Mouse (Mus musculus): Measurements from ENCODE around the gene Ctrl. TPM values are rescaled to one million over a fixed set of nuclear protein-coding genes. Genes with fewer than 3 reads are reported as not detected.

The Ctrl gene
- polyA plus RNA-seq, 1 experiment, result not detected

DNA sequence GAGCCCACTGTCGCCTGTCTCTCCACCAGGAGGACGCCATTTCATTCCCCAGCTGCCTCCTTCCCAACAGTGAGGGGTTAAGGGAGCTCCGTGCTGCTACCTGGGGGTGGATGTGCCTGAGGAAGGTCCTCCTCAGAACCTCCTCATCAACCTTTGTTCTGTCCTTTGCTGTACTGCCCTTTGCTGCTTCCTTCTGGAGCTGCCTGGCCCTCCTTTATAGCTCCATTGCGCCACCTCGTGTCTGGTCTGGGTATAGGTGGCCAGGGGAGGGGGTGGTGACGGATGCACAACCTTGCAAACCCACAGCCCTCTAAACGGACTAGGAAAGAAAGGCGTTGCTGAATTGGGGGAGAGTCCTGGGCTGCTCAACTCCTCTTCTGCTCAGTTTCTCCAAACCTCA, 3.1 kb downstream of the Ctrl start:
- Histone ChIP-seq H3K4me1 (ENCODE audit: control insufficient read depth, insufficient read depth, insufficient read length, low read length) (no peaks in the 10 kb centered on the region), H3K27ac (replicated peaks; ENCODE audit: low read depth, low read length) (no peak overlapping the region), H3K4me3 (ENCODE audit: insufficient read depth, low read depth, low read length) (no peak overlapping the region)

DNA sequence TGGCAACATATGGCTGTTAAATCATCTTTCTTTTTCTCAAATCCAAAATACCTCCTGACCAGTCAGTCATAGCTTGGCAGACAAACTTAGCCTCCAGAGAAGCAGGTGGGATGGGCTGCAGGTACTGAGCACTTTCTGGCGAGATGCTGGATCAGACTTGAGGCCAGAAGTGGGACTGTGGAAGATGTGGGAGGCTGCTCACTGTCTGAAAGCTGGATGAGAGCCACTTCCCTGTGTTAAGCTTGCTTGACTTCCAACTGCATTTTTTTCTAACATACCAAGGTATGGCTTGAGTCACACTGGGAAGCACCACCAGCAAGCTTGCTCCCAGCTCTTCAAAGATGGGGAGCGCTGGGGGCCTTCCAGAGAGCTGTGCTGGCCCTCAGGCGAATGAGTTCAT, 8.5 kb downstream of the Ctrl start:
- no peaks in the 10 kb centered on the region for H3K4me1 ChIP-seq (ENCODE audit: control insufficient read depth, insufficient read depth, insufficient read length, low read length)
- no peak overlapping the region for H3K4me3 ChIP-seq (ENCODE audit: insufficient read depth, low read depth, low read length)

DNA sequence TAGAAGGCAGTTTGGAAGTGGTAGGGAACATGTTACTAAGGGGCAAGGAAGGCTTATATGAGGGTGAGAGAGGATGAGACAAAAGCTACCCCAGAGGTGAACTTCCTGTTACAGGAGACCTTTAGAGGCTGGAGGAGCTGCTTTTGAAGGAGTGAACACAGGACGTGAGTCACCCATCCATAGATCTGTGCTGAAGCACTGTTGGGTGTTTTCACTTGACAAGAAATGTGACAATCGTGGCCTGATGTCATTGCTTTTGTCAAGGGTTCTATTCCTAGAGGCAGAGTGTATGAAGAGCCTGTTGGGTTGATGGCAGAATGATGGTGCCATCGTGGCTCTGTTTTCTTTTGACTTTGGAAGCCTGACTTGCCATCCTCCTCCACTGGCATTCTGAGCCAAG, 14.3 kb downstream of the Ctrl start:
- H3K4me3 ChIP-seq (ENCODE audit: insufficient read depth, low read depth, low read length), result no peak overlapping the region
- H3K27ac ChIP-seq (replicated peaks; ENCODE audit: low read depth, low read length), result no peak overlapping the region
- no peaks in the 10 kb centered on the region for H3K4me1 ChIP-seq (ENCODE audit: control insufficient read depth, insufficient read depth, insufficient read length, low read length)

More for the DNA sequence above, 8.5 kb downstream of the Ctrl start:
- H3K27ac ChIP-seq (replicated peaks; ENCODE audit: low read depth, low read length), result no peak overlapping the region

DNA sequence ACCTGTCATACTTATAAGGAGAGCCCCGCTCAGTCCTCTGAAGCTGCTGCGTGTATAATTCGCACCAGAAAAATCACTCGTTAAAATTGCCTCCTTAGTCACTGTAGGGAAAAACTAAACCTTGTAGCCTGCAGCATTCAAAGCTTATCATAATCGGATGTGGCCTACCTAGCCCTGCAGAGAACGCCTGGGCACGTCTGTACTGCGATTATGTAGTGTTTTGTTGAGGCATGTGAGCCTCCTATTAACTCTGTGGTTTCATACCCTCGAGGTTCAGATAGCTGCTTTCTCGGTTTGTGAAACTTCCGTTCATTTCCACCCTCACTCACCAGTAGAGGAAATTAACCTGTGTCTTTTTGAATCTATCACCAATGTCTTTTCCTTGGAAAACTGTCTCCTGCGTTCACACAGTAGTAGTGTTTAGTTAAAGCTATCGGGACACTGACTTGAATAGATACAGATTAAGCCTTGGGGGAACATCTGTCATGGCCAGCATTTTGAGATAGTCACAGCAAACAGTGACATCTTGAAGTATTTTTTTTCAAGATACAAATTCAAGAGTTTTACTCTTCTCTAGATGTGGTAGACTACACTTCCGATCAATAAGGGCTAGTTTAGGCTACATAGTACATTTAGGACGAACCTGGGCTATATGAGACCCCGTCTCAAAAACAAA, 32.6 kb downstream of the Ctrl start:
- H3K4me3 ChIP-seq (ENCODE audit: insufficient read depth, low read depth, low read length), result peak overlapping the region; percentile 88
- H3K4me1 ChIP-seq (ENCODE audit: control insufficient read depth, insufficient read depth, insufficient read length, low read length), result 0 out of 2 replicates have a peak, but pooled peaks cover 2% of the 10 kb centered on the region
- H3K27ac ChIP-seq (replicated peaks; ENCODE audit: low read depth, low read length), result peak overlapping the region; percentile 78

DNA sequence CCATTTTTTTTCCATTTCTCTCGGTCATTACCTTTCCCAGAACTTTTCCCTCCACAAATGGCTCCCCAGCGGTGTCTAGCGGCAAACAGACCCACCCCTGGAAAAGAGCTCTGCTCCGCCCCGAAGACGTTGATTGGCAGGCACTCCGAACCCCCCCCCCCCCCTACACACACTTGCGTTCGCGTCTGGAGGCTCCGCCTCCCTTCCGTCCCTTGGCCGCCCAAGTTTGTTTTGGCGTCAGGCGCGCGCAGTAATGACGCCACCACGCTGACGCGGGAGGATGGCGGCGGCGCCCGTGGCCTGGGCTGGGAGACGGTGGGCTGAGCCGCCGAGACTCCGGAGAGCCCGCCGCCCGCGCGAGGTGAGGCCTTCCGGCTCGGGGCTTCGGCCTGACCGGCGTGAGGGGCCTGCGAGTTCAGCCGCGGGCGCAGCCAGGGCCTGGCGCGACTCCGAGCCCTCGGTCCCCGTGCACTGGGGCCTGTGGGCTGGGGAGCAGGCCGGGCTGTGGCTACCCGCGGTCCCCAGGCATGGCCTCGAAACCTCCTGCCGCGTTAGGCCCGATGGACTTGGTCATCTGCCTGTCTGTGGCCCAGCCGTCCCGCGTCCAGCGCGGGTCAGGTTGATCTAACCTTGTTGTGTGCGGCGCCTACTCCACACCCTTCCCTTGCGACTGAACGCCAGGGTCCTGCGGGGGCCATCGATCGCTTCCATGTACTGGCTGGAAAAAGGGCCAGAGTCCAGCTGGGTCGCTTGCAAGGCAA, 33.3 kb downstream of the Ctrl start, which contains the start of gene Pskh1:
Pskh1 (plus strand) TSS at position 262 of the 761 bp plus-strand sequence.
- Histone ChIP-seq H3K4me1 (ENCODE audit: control insufficient read depth, insufficient read depth, insufficient read length, low read length) (0 out of 2 replicates have a peak, but pooled peaks cover 2% of the 10 kb centered on the region), H3K27ac (replicated peaks; ENCODE audit: low read depth, low read length) (peak within 1 kb of the TSS; percentile 78), H3K4me3 (ENCODE audit: insufficient read depth, low read depth, low read length) (peak within 1 kb of the TSS; percentile 88)

DNA sequence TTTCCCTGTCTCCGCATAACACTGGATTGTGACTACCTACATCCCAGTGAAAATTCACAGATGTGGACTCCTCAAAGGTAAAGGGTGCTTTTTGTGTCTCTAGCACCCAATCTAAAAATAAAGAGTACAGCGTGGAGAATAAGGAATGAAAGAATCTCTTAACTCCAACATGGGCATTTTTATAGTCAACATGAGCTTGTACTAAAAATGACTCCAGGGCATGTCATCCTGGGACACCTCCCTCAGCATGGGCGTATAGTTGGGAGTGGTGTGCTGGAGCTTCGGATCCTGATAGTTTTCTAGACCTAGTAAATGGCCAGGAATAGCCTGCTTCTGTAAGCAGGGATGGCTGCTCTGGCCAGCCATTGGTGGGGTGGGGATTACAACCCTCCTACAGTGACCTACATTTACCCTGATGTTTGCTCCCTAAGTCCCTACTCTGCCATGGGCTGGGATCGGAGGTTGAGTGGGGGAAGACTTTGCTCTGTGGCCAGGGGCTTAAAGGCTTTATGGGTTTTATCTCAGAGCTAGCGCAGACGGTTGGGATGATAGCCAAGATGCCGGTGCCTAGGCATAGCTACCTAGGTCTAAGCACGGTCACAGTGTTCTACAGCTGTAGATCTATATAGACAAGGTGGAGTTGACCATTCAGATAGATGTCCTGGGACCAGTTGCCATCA, 35.7 kb downstream of the Ctrl start:
- H3K4me1 ChIP-seq (ENCODE audit: control insufficient read depth, insufficient read depth, insufficient read length, low read length), result 0 out of 2 replicates have a peak, but pooled peaks cover 2% of the 10 kb centered on the region
- H3K27ac ChIP-seq (replicated peaks; ENCODE audit: low read depth, low read length), result no peak overlapping the region
- H3K4me3 ChIP-seq (ENCODE audit: insufficient read depth, low read depth, low read length), result no peak overlapping the region

DNA sequence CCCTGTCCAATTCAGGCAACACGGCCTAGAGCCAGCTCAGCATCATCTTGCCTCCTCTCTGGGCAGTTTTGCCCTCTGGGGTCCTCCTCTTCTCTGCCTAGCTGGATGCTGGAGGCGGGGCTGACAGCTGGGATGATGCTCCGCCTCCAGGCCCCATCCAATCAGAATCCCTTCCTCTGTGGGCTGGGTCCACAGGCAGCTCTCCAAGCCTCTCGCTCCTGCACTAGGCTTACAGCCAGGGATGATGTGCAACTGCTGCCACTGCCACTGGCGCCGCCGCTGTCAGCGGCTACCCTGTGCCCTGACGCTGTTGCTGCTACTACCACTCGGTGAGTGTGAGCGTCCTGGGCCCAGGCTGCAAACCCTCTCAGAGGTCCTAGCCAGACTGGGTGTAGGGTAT, 40.3 kb downstream of the Ctrl start, which contains the start of gene Nrn1l:
Nrn1l (plus strand) TSS at position 229 of the 400 bp plus-strand sequence.
- H3K4me1 ChIP-seq (ENCODE audit: control insufficient read depth, insufficient read depth, insufficient read length, low read length), result no peaks in the 10 kb centered on the region
- no peak within 1 kb of the TSS for H3K4me3 ChIP-seq (ENCODE audit: insufficient read depth, low read depth, low read length)
- H3K27ac ChIP-seq (replicated peaks; ENCODE audit: low read depth, low read length), result no peak within 1 kb of the TSS

DNA sequence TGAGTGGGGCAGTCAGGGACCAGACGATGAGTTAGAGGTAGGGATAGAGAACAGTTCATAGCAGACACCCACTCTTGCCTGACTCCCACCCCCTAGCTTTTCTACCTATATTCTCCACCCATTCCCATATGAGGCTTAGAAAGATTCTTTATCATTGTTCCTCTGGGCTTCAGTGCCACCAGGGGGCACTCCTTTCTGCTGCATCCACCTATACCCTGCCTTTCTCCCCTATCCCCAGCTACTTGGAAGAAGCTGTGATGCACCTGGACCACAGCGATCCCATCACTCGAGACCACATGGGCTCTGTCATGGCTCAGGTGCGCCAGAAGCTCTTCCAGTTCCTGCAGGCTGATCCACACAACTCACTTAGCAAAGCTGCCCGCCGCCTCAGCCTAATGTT, 41.2 kb downstream of the Ctrl start:
- Histone ChIP-seq H3K27ac (replicated peaks; ENCODE audit: low read depth, low read length) (no peak overlapping the region), H3K4me1 (ENCODE audit: control insufficient read depth, insufficient read depth, insufficient read length, low read length) (no peaks in the 10 kb centered on the region), H3K4me3 (ENCODE audit: insufficient read depth, low read depth, low read length) (no peak overlapping the region)

DNA sequence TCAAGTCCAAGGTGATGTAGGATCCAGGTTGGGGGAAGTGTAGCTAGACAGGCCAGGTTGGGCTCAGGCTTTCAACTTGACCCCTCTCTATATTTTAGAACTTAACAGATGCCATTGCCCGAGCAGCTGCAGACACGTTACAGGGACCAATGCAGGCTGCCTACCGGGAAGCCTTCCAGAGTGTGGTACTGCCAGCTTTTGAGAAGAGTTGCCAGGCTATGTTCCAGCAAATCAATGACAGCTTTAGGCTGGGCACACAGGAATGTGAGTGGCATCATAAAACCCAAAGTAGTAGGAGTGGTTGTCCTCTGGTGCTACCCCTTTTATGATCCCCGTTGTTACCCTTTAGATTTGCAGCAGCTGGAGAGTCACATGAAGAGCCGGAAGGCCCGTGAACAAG, 42.8 kb downstream of the Ctrl start:
- H3K27ac ChIP-seq (replicated peaks; ENCODE audit: low read depth, low read length), result no peak overlapping the region
- no peak overlapping the region for H3K4me3 ChIP-seq (ENCODE audit: insufficient read depth, low read depth, low read length)
- no peaks in the 10 kb centered on the region for H3K4me1 ChIP-seq (ENCODE audit: control insufficient read depth, insufficient read depth, insufficient read length, low read length)

DNA sequence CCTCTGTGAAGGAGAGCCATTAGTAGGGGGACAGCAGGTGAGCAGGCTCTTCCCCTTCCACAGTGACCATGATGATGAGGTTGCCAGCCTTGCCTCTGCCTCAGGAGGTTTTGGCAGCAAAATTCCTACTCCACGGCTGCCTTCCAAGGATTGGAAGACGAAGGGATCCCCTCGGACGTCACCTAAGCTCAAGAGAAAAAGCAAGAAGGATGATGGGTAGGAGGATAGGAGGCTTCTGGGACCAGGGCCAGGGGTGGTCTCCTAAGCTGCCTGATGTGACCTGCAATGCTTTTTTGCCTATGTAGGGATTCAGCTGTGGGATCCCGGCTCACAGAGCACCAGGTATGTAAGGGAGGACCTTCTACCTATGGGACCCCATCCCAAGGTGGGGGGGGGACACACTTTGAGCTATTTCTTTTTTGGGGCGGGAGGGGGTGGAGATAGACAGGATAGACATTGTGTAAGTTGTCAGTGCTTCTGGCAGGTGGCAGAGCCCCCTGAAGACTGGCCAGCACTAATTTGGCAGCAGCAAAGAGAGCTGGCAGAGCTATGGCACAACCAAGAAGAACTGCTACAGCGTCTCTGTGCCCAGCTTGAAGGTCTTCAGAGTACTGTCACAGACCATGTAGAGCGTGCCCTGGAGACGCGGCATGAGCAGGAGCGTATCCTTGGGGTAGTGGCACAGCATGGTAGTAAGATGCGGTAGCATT, 43.8 kb downstream of the Ctrl start:
- no peak overlapping the region for H3K27ac ChIP-seq (replicated peaks; ENCODE audit: low read depth, low read length)
- no peak overlapping the region for H3K4me3 ChIP-seq (ENCODE audit: insufficient read depth, low read depth, low read length)
- H3K4me1 ChIP-seq (ENCODE audit: control insufficient read depth, insufficient read depth, insufficient read length, low read length), result no peaks in the 10 kb centered on the region

Other genes starting within 250 kb of the Ctrl start
- gene Carmil2, start 247.6 kb downstream of the Ctrl start, polyA plus RNA-seq (2012; ENCODE audit: insufficient read depth, insufficient read length, missing spikeins), result not detected in 2 replicates
- 12.3 and 15.9 TPM in 2 replicates for gene Acd, start 232.8 kb downstream of the Ctrl start, polyA plus RNA-seq (2012; ENCODE audit: insufficient read depth, insufficient read length, missing spikeins)
- 10.2 and 10.6 TPM in 2 replicates for gene Pard6a, start 232.7 kb downstream of the Ctrl start, polyA plus RNA-seq (2012; ENCODE audit: insufficient read depth, insufficient read length, missing spikeins)
- gene 4933405L10Rik, start 226.2 kb downstream of the Ctrl start, polyA plus RNA-seq (2012; ENCODE audit: insufficient read depth, insufficient read length, missing spikeins), result 0.87 TPM in 1 of 2 replicates, not detected in the other
- 0.52 TPM in 1 of 2 replicates, not detected in the other for gene Enkd1, start 225.7 kb downstream of the Ctrl start, polyA plus RNA-seq (2012; ENCODE audit: insufficient read depth, insufficient read length, missing spikeins)
- gene Gfod2, start 175.2 kb downstream of the Ctrl start, polyA plus RNA-seq (2012; ENCODE audit: insufficient read depth, insufficient read length, missing spikeins), result 4.0 and 4.1 TPM in 2 replicates
- gene Ranbp10, start 106.5 kb downstream of the Ctrl start, polyA plus RNA-seq (2012; ENCODE audit: insufficient read depth, insufficient read length, missing spikeins), result 7.5 and 7.6 TPM in 2 replicates
- gene Tsnaxip1, start 106.1 kb downstream of the Ctrl start, polyA plus RNA-seq (2012; ENCODE audit: insufficient read depth, insufficient read length, missing spikeins), result not detected in 2 replicates
- 1.4 and 3.5 TPM in 2 replicates for gene Cenpt, start 80.6 kb downstream of the Ctrl start, polyA plus RNA-seq (2012; ENCODE audit: insufficient read depth, insufficient read length, missing spikeins)
- 9.3 and 15.4 TPM in 2 replicates for gene Thap11, start 78.7 kb downstream of the Ctrl start, polyA plus RNA-seq (2012; ENCODE audit: insufficient read depth, insufficient read length, missing spikeins)
- 5.0 TPM in 1 of 2 replicates, not detected in the other for gene Nutf2, start 73.3 kb downstream of the Ctrl start, polyA plus RNA-seq (2012; ENCODE audit: insufficient read depth, insufficient read length, missing spikeins)
- 6.2 and 8.6 TPM in 2 replicates for gene Edc4, start 53.0 kb downstream of the Ctrl start, polyA plus RNA-seq (2012; ENCODE audit: insufficient read depth, insufficient read length, missing spikeins)
- gene Nrn1l, start 40.3 kb downstream of the Ctrl start, polyA plus RNA-seq (2012; ENCODE audit: insufficient read depth, insufficient read length, missing spikeins), result not detected in 2 replicates
- gene Pskh1, start 33.4 kb downstream of the Ctrl start, polyA plus RNA-seq (2012; ENCODE audit: insufficient read depth, insufficient read length, missing spikeins), result 15.8 and 18.0 TPM in 2 replicates
- 50.1 and 59.6 TPM in 2 replicates for gene Psmb10, start 4.6 kb upstream of the Ctrl start, polyA plus RNA-seq (2012; ENCODE audit: insufficient read depth, insufficient read length, missing spikeins)
- gene Lcat, start 9.5 kb upstream of the Ctrl start, polyA plus RNA-seq (2012; ENCODE audit: insufficient read depth, insufficient read length, missing spikeins), result not detected in 2 replicates
- gene Slc12a4, start 32.2 kb upstream of the Ctrl start, polyA plus RNA-seq (2012; ENCODE audit: insufficient read depth, insufficient read length, missing spikeins), result 5.8 and 11.4 TPM in 2 replicates
- gene Dpep3, start 45.6 kb upstream of the Ctrl start, polyA plus RNA-seq (2012; ENCODE audit: insufficient read depth, insufficient read length, missing spikeins), result not detected in 2 replicates
- 11.8 and 12.8 TPM in 2 replicates for gene Dus2, start 57.5 kb upstream of the Ctrl start, polyA plus RNA-seq (2012; ENCODE audit: insufficient read depth, insufficient read length, missing spikeins)
- gene Dpep2nb, start 72.1 kb upstream of the Ctrl start, polyA plus RNA-seq (2012; ENCODE audit: insufficient read depth, insufficient read length, missing spikeins), result not detected in 2 replicates
- gene Ddx28, start 78.0 kb upstream of the Ctrl start, polyA plus RNA-seq (2012; ENCODE audit: insufficient read depth, insufficient read length, missing spikeins), result 7.1 TPM in 2 replicates
- 17.4 and 28.2 TPM in 2 replicates for gene Nfatc3, start 125.0 kb upstream of the Ctrl start, polyA plus RNA-seq (2012; ENCODE audit: insufficient read depth, insufficient read length, missing spikeins)
- 0.63 and 1.5 TPM in 2 replicates for gene Esrp2, start 203.1 kb upstream of the Ctrl start, polyA plus RNA-seq (2012; ENCODE audit: insufficient read depth, insufficient read length, missing spikeins)
- 7.8 and 13.4 TPM in 2 replicates for gene Pla2g15, start 216.5 kb upstream of the Ctrl start, polyA plus RNA-seq (2012; ENCODE audit: insufficient read depth, insufficient read length, missing spikeins)
- gene Slc7a6, start 235.0 kb upstream of the Ctrl start, polyA plus RNA-seq (2012; ENCODE audit: insufficient read depth, insufficient read length, missing spikeins), result 24.6 and 40.2 TPM in 2 replicates

All from brown adipose tissue, adult 24 weeks (tissue).